Mouse (Mus musculus): Measurements from ENCODE around the gene Clec16a.

Clec16a gene

GRCm38 (mm10) chr16:10581234-10581898, 36.2 kb downstream of the Clec16a start:
- DNase-seq (ENCODE audit: low spot score in 2 of 2): no peak

GRCm38 (mm10) chr16:10585165-10585564, 40.0 kb downstream of the Clec16a start:
- no peak for DNase-seq (ENCODE audit: low spot score in 2 of 2)

GRCm38 (mm10) chr16:10586546-10586945, 41.4 kb downstream of the Clec16a start:
- peak in 1 of 2 experiments; percentile 26 for DNase-seq (ENCODE audit: low spot score in 2 of 2)

- no peak for DNase-seq (ENCODE audit: low spot score in 2 of 2)
These were observed 55.0 kb downstream of the Clec16a start for GRCm38 (mm10) chr16:10599888-10600740.

GRCm38 (mm10) chr16:10607802-10608201, 62.7 kb downstream of the Clec16a start:
- no peak for DNase-seq (ENCODE audit: low spot score in 2 of 2)

GRCm38 (mm10) chr16:10609921-10610320, 64.8 kb downstream of the Clec16a start:
- no peak for DNase-seq (ENCODE audit: low spot score in 2 of 2)

GRCm38 (mm10) chr16:10610801-10611200, 65.7 kb downstream of the Clec16a start:
- no peak for DNase-seq (ENCODE audit: low spot score in 2 of 2)

GRCm38 (mm10) chr16:10611306-10611705, 66.2 kb downstream of the Clec16a start:
- no peak for DNase-seq (ENCODE audit: low spot score in 2 of 2)

GRCm38 (mm10) chr16:10613996-10614395, 68.9 kb downstream of the Clec16a start:
- no peak for DNase-seq (ENCODE audit: low spot score in 2 of 2)

- peak; percentile 43 to 50 for DNase-seq (ENCODE audit: low spot score in 2 of 2)
These were observed 75.9 kb downstream of the Clec16a start for GRCm38 (mm10) chr16:10620961-10621614.

GRCm38 (mm10) chr16:10621710-10622109, 76.6 kb downstream of the Clec16a start:
- no peak for DNase-seq (ENCODE audit: low spot score in 2 of 2)

GRCm38 (mm10) chr16:10626116-10626515, 81.0 kb downstream of the Clec16a start:
- no peak for DNase-seq (ENCODE audit: low spot score in 2 of 2)

- peak; percentile 65 to 68 for DNase-seq (ENCODE audit: low spot score in 2 of 2)
These were observed 82.1 kb downstream of the Clec16a start for GRCm38 (mm10) chr16:10627136-10627668.

GRCm38 (mm10) chr16:10628030-10628555, 83.0 kb downstream of the Clec16a start:
- DNase-seq (ENCODE audit: low spot score in 2 of 2): no peak

- no peak for DNase-seq (ENCODE audit: low spot score in 2 of 2)
These were observed 83.8 kb downstream of the Clec16a start for GRCm38 (mm10) chr16:10628960-10629359.

- DNase-seq (ENCODE audit: low spot score in 2 of 2): no peak
These were observed 84.2 kb downstream of the Clec16a start for GRCm38 (mm10) chr16:10629361-10629760.

GRCm38 (mm10) chr16:10634940-10635339, 89.8 kb downstream of the Clec16a start:
- no peak for DNase-seq (ENCODE audit: low spot score in 2 of 2)

GRCm38 (mm10) chr16:10637898-10638297, 92.8 kb downstream of the Clec16a start:
- no peak for DNase-seq (ENCODE audit: low spot score in 2 of 2)

- DNase-seq (ENCODE audit: low spot score in 2 of 2): no peak
These were observed 94.2 kb downstream of the Clec16a start for GRCm38 (mm10) chr16:10639111-10639889.

GRCm38 (mm10) chr16:10640041-10640440, 94.9 kb downstream of the Clec16a start:
- peak; percentile 79 to 80 for DNase-seq (ENCODE audit: low spot score in 2 of 2)

- DNase-seq (ENCODE audit: low spot score in 2 of 2): no peak
These were observed 96.0 kb downstream of the Clec16a start for GRCm38 (mm10) chr16:10641146-10641545.
